Mouse (Mus musculus) ES-E14 (cell line): Measurements from ENCODE around the gene Astn2.

ENCODE experiments used
- CHD2 ChIP-seq: IDR thresholded peaks from 2 replicates; pipeline ENCODE4 v1.6.1; 2014; ENCODE audit warnings: mild to moderate bottlenecking, low read depth, low read length, inconsistent platforms
- HCFC1 ChIP-seq: IDR thresholded peaks from 2 replicates; pipeline ENCODE4 v1.6.1; 2012; ENCODE audit warnings: low read length, inconsistent platforms, borderline replicate concordance; ENCODE audit not compliant: insufficient read depth

GRCm38 (mm10) chr4:65608112-65608511, 796.3 kb downstream of the Astn2 start:
- TF ChIP-seq HCFC1 (no peak), CHD2 (no peak)
